Mouse (Mus musculus) lung, postnatal 0 days (tissue): ENCODE results near the gene Rab4b.

Experiments used
- CTCF ChIP-seq: IDR thresholded peaks from 2 replicates; pipeline ENCODE4 v1.5.1; 2016; ENCODE audit warnings: antibody characterized with exemption, mild to moderate bottlenecking
- EP300 ChIP-seq: IDR thresholded peaks from 2 replicates; pipeline ENCODE4 v1.6.1; 2016; ENCODE audit warnings: antibody characterized with exemption, mild to moderate bottlenecking, control low read depth

GRCm38 (mm10) chr7:27182498-27182897 is 3.8 kb upstream of the Rab4b start:
- TF ChIP-seq CTCF (no peak), EP300 (no peak)
